Mouse (Mus musculus) lung, adult 18-20 months (tissue): ENCODE data around the gene Gm10203.
A peak's percentile ranks its signal among the peaks of the same experiment; 100 is the strongest.
"Not testable (repeated sequence)": the region's sequence is repeated elsewhere in the genome, so short reads cannot be mapped to it uniquely, and the experiment has no call there.

Experiments used
- DNase-seq, 2 experiments: peaks; one replicate each; pipeline ENCODE4 v3.0.0; 2022; ENCODE audit warnings: mixed read lengths in 2 of 2

Gm10203 gene

GRCm38 (mm10) chr6:149135631-149136030 is 5.7 kb downstream of the Gm10203 start:
- DNase-seq, result no peak

GRCm38 (mm10) chr6:149137936-149138335 is 8.0 kb downstream of the Gm10203 start:
- DNase-seq, result no peak

- no peak for DNase-seq
Observed at GRCm38 (mm10) chr6:149139011-149139410, 9.0 kb downstream of the Gm10203 start.

- no peak for DNase-seq
Observed at GRCm38 (mm10) chr6:149139471-149139870, 9.5 kb downstream of the Gm10203 start, which contains the start of gene Etfbkmt. Etfbkmt (plus strand) TSS chr6:149139849.

GRCm38 (mm10) chr6:149141393-149142173 is 11.6 kb downstream of the Gm10203 start:
- DNase-seq, result peak; percentile 90 to 92

GRCm38 (mm10) chr6:149145143-149145542 is 15.2 kb downstream of the Gm10203 start:
- DNase-seq, result no peak

GRCm38 (mm10) chr6:149148436-149149229 is 18.7 kb downstream of the Gm10203 start:
- DNase-seq, result no peak

- no peak for DNase-seq
Observed at GRCm38 (mm10) chr6:149152119-149152518, 22.1 kb downstream of the Gm10203 start.

GRCm38 (mm10) chr6:149153473-149154115 is 23.6 kb downstream of the Gm10203 start:
- DNase-seq, result no peak

- no peak for DNase-seq
Observed at GRCm38 (mm10) chr6:149154116-149155030, 24.4 kb downstream of the Gm10203 start.

GRCm38 (mm10) chr6:149155031-149155841 is 25.3 kb downstream of the Gm10203 start:
- DNase-seq, result no peak

- DNase-seq, result peak in 1 of 2 experiments; percentile 28
Observed at GRCm38 (mm10) chr6:149167038-149167437, 37.1 kb downstream of the Gm10203 start.

- no peak for DNase-seq
Observed at GRCm38 (mm10) chr6:149167672-149168071, 37.7 kb downstream of the Gm10203 start.

- no peak for DNase-seq
Observed at GRCm38 (mm10) chr6:149168436-149168835, 38.5 kb downstream of the Gm10203 start.

GRCm38 (mm10) chr6:149169965-149170364 is 40.0 kb downstream of the Gm10203 start:
- not testable (repeated sequence) for DNase-seq

GRCm38 (mm10) chr6:149173831-149174625 is 44.1 kb downstream of the Gm10203 start:
- DNase-seq, result no peak

GRCm38 (mm10) chr6:149174932-149175570 is 45.1 kb downstream of the Gm10203 start:
- no peak for DNase-seq

- DNase-seq, result no peak
Observed at GRCm38 (mm10) chr6:149179064-149179463, 49.1 kb downstream of the Gm10203 start.
